Mouse (Mus musculus): Measurements from ENCODE around the gene Vsx1. TPM values are rescaled to one million over a fixed set of nuclear protein-coding genes. Genes with fewer than 3 reads are reported as not detected.

The Vsx1 gene
- polyA plus RNA-seq, 1 experiment: not detected

GRCm38 (mm10) chr2:150667820-150668766, 21.1 kb downstream of the Vsx1 start, which contains the start of gene Acss1:
Gene Acss1, minus strand, starts transcription at chr2:150668500.
- DNase-seq (ENCODE audit: low spot score): peak; percentile 53

- peak; percentile 36 for DNase-seq (ENCODE audit: low spot score)
These were observed 21.9 kb downstream of the Vsx1 start for GRCm38 (mm10) chr2:150667065-150667819.

- no peak for DNase-seq (ENCODE audit: low spot score)
These were observed 22.5 kb downstream of the Vsx1 start for GRCm38 (mm10) chr2:150666723-150667064.

- DNase-seq (ENCODE audit: low spot score): no peak
These were observed 23.4 kb downstream of the Vsx1 start for GRCm38 (mm10) chr2:150665534-150666451.

GRCm38 (mm10) chr2:150665006-150665405, 24.2 kb downstream of the Vsx1 start:
- DNase-seq (ENCODE audit: low spot score): no peak

- no peak for DNase-seq (ENCODE audit: low spot score)
These were observed 24.8 kb downstream of the Vsx1 start for GRCm38 (mm10) chr2:150664152-150664920.

- no peak for DNase-seq (ENCODE audit: low spot score)
These were observed 25.9 kb downstream of the Vsx1 start for GRCm38 (mm10) chr2:150663255-150663654.

- DNase-seq (ENCODE audit: low spot score): no peak
These were observed 27.2 kb downstream of the Vsx1 start for GRCm38 (mm10) chr2:150662007-150662406.

GRCm38 (mm10) chr2:150660668-150661451, 28.3 kb downstream of the Vsx1 start:
- DNase-seq (ENCODE audit: low spot score): no peak

GRCm38 (mm10) chr2:150660049-150660448, 29.1 kb downstream of the Vsx1 start:
- no peak for DNase-seq (ENCODE audit: low spot score)

GRCm38 (mm10) chr2:150656975-150657768, 32.0 kb downstream of the Vsx1 start:
- no peak for DNase-seq (ENCODE audit: low spot score)

GRCm38 (mm10) chr2:150656112-150656511, 33.0 kb downstream of the Vsx1 start:
- DNase-seq (ENCODE audit: low spot score): no peak

- DNase-seq (ENCODE audit: low spot score): no peak
These were observed 33.9 kb downstream of the Vsx1 start for GRCm38 (mm10) chr2:150655290-150655689.

GRCm38 (mm10) chr2:150654814-150655213, 34.3 kb downstream of the Vsx1 start:
- no peak for DNase-seq (ENCODE audit: low spot score)

GRCm38 (mm10) chr2:150651366-150651765, 37.8 kb downstream of the Vsx1 start:
- no peak for DNase-seq (ENCODE audit: low spot score)

- no peak for DNase-seq (ENCODE audit: low spot score)
These were observed 38.6 kb downstream of the Vsx1 start for GRCm38 (mm10) chr2:150650511-150651074.

GRCm38 (mm10) chr2:150648300-150648895, 40.8 kb downstream of the Vsx1 start:
- no peak for DNase-seq (ENCODE audit: low spot score)

GRCm38 (mm10) chr2:150647681-150648299, 41.4 kb downstream of the Vsx1 start:
- DNase-seq (ENCODE audit: low spot score): no peak
